Mouse (Mus musculus): ENCODE data around the gene Rnf128. TPM values are rescaled to one million over a fixed set of nuclear protein-coding genes. Genes with fewer than 3 reads are reported as not detected.

Rnf128 gene
- polyA plus RNA-seq, 1 experiment from 2014 or later = 1.1 TPM

Other genes with a start within 250 kb of the Rnf128 start
- not detected in 2 replicates for gene Trap1a, start 229.6 kb upstream of the Rnf128 start, polyA plus RNA-seq (2016; fragmentation: Nextera tagmentation; extraction: Ambion mirVana)
- gene D330045A20Rik, start 82.9 kb upstream of the Rnf128 start, polyA plus RNA-seq (2016; fragmentation: Nextera tagmentation; extraction: Ambion mirVana) = 2.5 and 4.0 TPM in 2 replicates
- gene Tbc1d8b, start 121.7 kb downstream of the Rnf128 start, polyA plus RNA-seq (2016; fragmentation: Nextera tagmentation; extraction: Ambion mirVana) = 1.7 and 1.8 TPM in 2 replicates
- 0.50 TPM in 1 of 2 replicates, not detected in the other for gene Gm15013, start 151.2 kb downstream of the Rnf128 start, polyA plus RNA-seq (2016; fragmentation: Nextera tagmentation; extraction: Ambion mirVana)
- gene Ripply1, start 219.0 kb downstream of the Rnf128 start, polyA plus RNA-seq (2016; fragmentation: Nextera tagmentation; extraction: Ambion mirVana) = not detected in 2 replicates
- gene Cldn2, start 237.5 kb downstream of the Rnf128 start, polyA plus RNA-seq (2016; fragmentation: Nextera tagmentation; extraction: Ambion mirVana) = 0.11 and 0.29 TPM in 2 replicates

All from forebrain, embryonic 12.5 days (tissue).